Mouse (Mus musculus) C2C12 (cell line): ENCODE results near the gene Ap2a1. TPM values are rescaled to one million over a fixed set of nuclear protein-coding genes. Genes with fewer than 3 reads are reported as not detected.

Experiments used
- H3K27me3 ChIP-seq: one replicate; pipeline ENCODE4 v1.6.1; 2011; ENCODE audit not compliant: control insufficient read depth, insufficient read depth, insufficient read length
- H3K36me3 ChIP-seq: one replicate; pipeline ENCODE4 v1.6.1; 2011; ENCODE audit not compliant: control insufficient read depth, insufficient read depth
- H3K4me3 ChIP-seq: one replicate; pipeline ENCODE4 v1.5.1; 2011; ENCODE audit warnings: mild to moderate bottlenecking, control low read depth; ENCODE audit not compliant: poor library complexity, insufficient read depth, severe bottlenecking
- H3K79me2 ChIP-seq: one replicate; pipeline ENCODE4 v1.6.1; 2011; ENCODE audit not compliant: control insufficient read depth, insufficient read depth
- H3K79me3 ChIP-seq: one replicate; pipeline ENCODE4 v1.6.1; 2011; ENCODE audit warnings: low read depth, control low read depth
- H3ac ChIP-seq: one replicate; pipeline ENCODE3; 2011; ENCODE audit warnings: low read depth; ENCODE audit not compliant: control insufficient read depth, insufficient read length
- CEBPB ChIP-seq: IDR thresholded peaks from one replicate; pipeline ENCODE4 v1.6.1; 2011; ENCODE audit warnings: low read depth, mild to moderate bottlenecking, control low read depth, moderate library complexity
- CTCF ChIP-seq: IDR thresholded peaks from one replicate; pipeline ENCODE4 v1.5.1; 2011; ENCODE audit not compliant: control insufficient read depth, insufficient read depth, insufficient read length
- FOSL1 ChIP-seq: IDR thresholded peaks from one replicate; pipeline ENCODE4 v1.8.0; 2011; ENCODE audit warnings: mild to moderate bottlenecking, low read length; ENCODE audit not compliant: poor library complexity, insufficient read depth, severe bottlenecking
- MAX ChIP-seq: IDR thresholded peaks from one replicate; pipeline ENCODE4 v1.6.1; 2011; ENCODE audit warnings: mild to moderate bottlenecking, control low read depth
- MYOD1 ChIP-seq: IDR thresholded peaks from one replicate; pipeline ENCODE4 v1.6.1; 2011; ENCODE audit warnings: low read depth; ENCODE audit not compliant: control insufficient read depth, insufficient read length
- MYOG ChIP-seq: IDR thresholded peaks from one replicate; pipeline ENCODE4 v1.6.1; 2011; ENCODE audit not compliant: control insufficient read depth, insufficient read length; ENCODE audit errors: extremely low read depth
- USF1 ChIP-seq: IDR thresholded peaks from one replicate; pipeline ENCODE4 v1.6.1; 2011; ENCODE audit warnings: low read depth, mild to moderate bottlenecking, control low read depth, moderate library complexity
- polyA plus RNA-seq: library from polyadenylated mRNA; unstranded; fragments of >200 nt; fragmentation: generic; extraction: Trizol; gene quantifications from one replicate; pipeline ENCODE4 v1.2.1, GENCODE M21; 2012; ENCODE audit warnings: missing spikeins

Ap2a1 gene
- polyA plus RNA-seq, 1 experiment, result 129 TPM

GRCm38 (mm10) chr7:44855036-44855435, 74.3 kb downstream of the Ap2a1 start:
- Histone ChIP-seq H3K36me3 (peaks cover 9% of the 10 kb centered on the region), H3K79me3 (peaks cover 27% of the 10 kb centered on the region), H3K27me3 (no peaks in the 10 kb centered on the region), H3K79me2 (peaks cover 47% of the 10 kb centered on the region), H3ac (no peak overlapping the region), H3K4me3 (peak overlapping the region; percentile 2)
- TF ChIP-seq USF1 (no peak), MYOD1 (no peak), CEBPB (no peak), MAX (no peak), CTCF (no peak), FOSL1 (no peak), MYOG (no peak)

- TF ChIP-seq USF1 (no peak), FOSL1 (no peak), MYOD1 (no peak), MYOG (no peak), CTCF (no peak), MAX (no peak), CEBPB (no peak)
- Histone ChIP-seq H3K4me3 (peak overlapping the region; percentile 18), H3K36me3 (peaks cover 9% of the 10 kb centered on the region), H3K27me3 (no peaks in the 10 kb centered on the region), H3ac (peak overlapping the region; percentile 31), H3K79me3 (peaks cover 27% of the 10 kb centered on the region), H3K79me2 (peaks cover 53% of the 10 kb centered on the region)
Measured at GRCm38 (mm10) chr7:44854356-44855031, 74.8 kb downstream of the Ap2a1 start.

GRCm38 (mm10) chr7:44853596-44854355, 75.5 kb downstream of the Ap2a1 start:
- TF ChIP-seq USF1, result peak; percentile 35
- no peak for TF ChIP-seq FOSL1
- H3K36me3 ChIP-seq, result peaks cover 9% of the 10 kb centered on the region
- peak overlapping the region; percentile 18 for H3K4me3 ChIP-seq
- peak overlapping the region; percentile 10 for H3ac ChIP-seq
- peaks cover 53% of the 10 kb centered on the region for H3K79me2 ChIP-seq
- H3K79me3 ChIP-seq, result peaks cover 27% of the 10 kb centered on the region
- no peaks in the 10 kb centered on the region for H3K27me3 ChIP-seq

- H3K79me3 ChIP-seq, result peaks cover 24% of the 10 kb centered on the region
- TF ChIP-seq MYOD1 (no peak), CEBPB (no peak), USF1 (no peak), MYOG (no peak), MAX (no peak)
- no peaks in the 10 kb centered on the region for H3K27me3 ChIP-seq
- H3K4me3 ChIP-seq, result no peak overlapping the region
- peaks cover 9% of the 10 kb centered on the region for H3K36me3 ChIP-seq
- H3ac ChIP-seq, result no peak overlapping the region
- peaks cover 54% of the 10 kb centered on the region for H3K79me2 ChIP-seq
Measured at GRCm38 (mm10) chr7:44853065-44853464, 76.2 kb downstream of the Ap2a1 start.

GRCm38 (mm10) chr7:44852259-44853027, 76.9 kb downstream of the Ap2a1 start:
- H3ac ChIP-seq, result no peak overlapping the region
- H3K36me3 ChIP-seq, result peaks cover 9% of the 10 kb centered on the region
- no peaks in the 10 kb centered on the region for H3K27me3 ChIP-seq
- H3K4me3 ChIP-seq, result no peak overlapping the region
- TF ChIP-seq FOSL1 (no peak), MAX (no peak)
- peaks cover 23% of the 10 kb centered on the region for H3K79me3 ChIP-seq
- peaks cover 54% of the 10 kb centered on the region for H3K79me2 ChIP-seq
